Mouse (Mus musculus) heart, postnatal 0 days (tissue): Measurements from ENCODE around the gene Slc37a3.

Experiments used
- CTCF ChIP-seq: IDR thresholded peaks from 2 replicates; pipeline ENCODE4 v1.5.1; 2016; ENCODE audit warnings: antibody characterized with exemption, control low read depth, low read depth
- EP300 ChIP-seq: IDR thresholded peaks from 2 replicates; pipeline ENCODE4 v1.6.1; 2016; ENCODE audit warnings: antibody characterized with exemption, low read depth

DNA sequence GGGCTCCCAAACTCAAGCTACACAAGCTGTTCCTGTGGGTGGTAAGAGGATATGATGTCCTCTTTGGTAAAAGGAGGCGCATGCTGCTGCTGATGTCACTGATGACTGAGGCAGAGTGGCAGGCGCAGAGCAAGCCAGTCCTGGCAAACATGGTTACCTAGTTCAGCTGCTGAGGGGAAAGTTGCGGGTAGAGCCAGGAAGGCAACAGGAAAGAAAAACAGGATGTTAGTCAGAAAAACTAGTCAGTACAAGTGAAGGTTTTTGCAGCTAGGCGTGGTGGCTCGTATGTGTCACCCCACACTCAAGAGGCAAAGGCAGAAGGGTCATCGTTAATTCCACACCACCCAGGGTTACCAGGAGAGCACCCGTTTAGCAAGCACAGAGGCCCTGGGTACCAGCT lies 43.3 kb downstream of the Slc37a3 start:
- TF ChIP-seq CTCF: no peak
- TF ChIP-seq EP300: no peak
